Mouse (Mus musculus) cerebral cortex, adult 2 months (tissue): ENCODE data around the gene Fam186b.

Experiments
- WGBS: fragments of 180-500 bp; shearing (Covaris S2); methylation state at CpG from one replicate; pipeline ENCODE4 v1.1.7; 2018; 5-methylcytosine and 5-hydroxymethylcytosine counted together

The Fam186b gene

DNA sequence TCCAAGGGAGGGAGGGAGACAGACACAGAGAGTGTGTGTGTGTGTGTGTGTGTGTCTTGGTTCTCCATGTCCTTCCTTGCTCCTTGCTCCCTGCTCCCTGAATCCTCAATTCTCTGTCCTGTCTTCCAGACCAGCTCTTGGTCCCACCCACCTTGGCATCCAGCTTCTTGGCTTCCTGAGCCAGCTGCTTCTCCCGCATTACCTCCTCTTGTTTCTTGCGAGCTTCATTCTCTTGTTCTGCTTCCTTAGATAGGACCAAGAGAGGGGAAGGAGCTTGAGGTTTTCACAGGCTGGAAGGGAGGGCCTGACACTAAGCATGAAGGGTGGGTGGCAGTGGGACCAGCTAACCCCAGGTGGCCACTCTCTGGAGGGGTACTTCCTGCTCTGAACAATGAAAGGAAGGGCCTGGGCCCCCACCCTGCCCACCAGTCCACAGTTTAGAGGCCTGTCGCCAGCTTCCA, 23.8 kb upstream of the Fam186b start:
- WGBS = 45% methylated on average over 3 of the region's 3 CpGs

DNA sequence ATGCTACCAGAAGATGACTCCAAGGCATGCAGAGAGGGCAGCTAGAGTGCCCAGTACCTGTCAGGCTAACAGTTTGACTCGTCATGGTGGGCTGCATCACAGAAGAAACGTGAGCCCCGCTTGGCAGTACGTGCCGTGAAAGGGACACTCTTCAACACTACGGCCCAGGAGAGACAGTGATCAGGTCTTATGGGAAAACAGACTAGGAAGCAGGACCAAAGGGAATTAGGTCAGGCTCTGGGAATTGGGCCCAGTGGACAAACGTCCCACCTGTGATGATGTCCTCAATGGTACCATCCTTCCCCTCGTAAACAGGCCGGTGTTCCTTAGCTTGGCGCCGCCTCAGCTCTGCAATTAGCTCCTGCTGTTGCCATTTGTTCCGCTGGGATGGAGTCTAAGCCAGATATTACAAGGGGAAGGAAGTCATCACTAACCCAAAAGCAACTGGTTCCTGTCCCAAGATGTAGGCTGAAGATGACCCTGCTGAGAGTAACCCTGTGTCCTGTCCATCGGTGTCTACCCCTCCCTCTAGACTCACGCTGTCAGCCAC, 23.2 kb upstream of the Fam186b start:
- 72% methylated on average over 14 of the region's 14 CpGs for WGBS

DNA sequence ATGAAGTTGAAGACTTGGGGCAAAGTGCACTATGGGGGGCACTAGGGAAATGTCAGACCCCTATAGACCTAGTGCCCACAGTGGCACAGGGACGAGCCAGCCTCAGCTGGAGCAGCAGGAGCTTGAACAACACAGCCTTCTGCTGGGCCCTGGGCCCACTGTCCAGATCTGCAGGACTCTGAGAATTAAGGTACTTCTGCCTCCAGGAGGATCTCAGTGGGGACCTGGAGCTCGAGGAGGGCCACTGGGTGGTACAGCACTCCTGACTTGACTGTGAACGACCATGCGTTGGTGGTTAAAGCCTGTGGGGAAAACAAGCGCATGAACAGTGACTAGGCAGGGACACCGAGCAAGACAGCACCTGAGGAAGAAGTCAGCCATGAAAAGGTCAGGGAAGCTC, 22.4 kb upstream of the Fam186b start:
- WGBS = 78% methylated on average over 6 of the region's 6 CpGs

DNA sequence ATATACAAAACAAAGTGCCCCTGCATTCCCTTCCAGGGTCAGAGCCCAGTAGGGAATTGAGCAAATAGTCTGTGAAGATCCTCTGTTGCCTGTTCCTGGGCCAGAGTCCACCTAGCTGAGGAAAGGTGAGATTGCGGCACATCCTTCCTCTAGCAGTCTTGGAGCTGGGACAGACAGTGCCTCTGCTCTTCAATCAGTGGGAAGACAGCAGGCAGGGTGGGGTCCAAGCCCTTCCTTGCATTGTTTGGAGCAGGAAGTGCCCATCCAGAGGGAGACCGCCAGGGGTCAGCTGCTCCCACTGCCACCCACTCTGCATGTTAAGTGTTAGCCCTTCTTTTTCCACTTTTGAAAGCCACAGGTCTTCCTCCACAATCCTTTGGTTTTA, 21.6 kb upstream of the Fam186b start:
- 49% methylated on average over 2 of the region's 2 CpGs for WGBS

DNA sequence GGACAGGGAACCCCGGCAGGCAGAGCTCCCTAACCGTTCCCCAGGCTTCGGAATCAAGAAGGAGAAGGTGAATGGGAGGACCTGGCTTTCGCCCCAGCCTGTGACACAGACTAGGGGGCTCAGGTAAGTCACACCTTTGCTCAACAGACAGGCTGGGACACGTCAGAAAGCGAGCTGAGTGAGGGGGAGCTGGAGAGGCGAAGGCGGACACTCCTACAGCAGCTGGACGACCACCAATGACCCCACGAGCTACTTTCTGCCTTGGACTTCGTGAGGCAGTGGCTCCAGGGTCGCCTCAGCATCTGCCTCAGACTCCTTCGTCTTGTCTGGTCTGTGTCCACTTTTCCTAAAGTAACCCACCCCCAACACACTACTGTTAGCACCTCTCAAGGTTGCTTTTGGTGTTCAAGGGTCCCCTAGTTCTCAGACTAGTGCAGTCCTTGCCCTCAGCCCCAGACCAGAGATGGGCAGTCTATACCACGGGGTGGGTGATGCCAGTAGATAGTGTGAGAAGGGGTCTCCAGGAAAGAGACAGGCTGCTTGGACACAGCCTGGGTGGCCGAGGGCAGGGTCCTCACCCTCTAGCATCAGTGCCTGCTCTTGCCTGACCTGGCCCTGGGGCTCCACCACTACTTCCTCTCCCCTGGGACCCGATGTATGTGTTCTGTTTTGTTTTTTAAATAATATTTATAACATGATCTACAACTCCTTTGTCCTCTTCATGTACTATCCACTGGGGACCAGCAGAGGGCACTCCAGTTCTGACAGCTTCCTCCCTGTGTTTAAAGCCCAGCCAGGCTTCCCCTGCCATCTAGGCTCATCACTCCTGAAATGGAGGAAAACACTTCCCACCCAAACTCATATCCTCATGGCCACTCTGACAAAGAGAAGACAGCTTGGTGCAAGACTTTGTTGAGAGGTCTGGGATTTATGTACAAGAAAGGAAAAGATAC, 20.9 kb upstream of the Fam186b start:
- 77% methylated on average over 16 of the region's 16 CpGs for WGBS

DNA sequence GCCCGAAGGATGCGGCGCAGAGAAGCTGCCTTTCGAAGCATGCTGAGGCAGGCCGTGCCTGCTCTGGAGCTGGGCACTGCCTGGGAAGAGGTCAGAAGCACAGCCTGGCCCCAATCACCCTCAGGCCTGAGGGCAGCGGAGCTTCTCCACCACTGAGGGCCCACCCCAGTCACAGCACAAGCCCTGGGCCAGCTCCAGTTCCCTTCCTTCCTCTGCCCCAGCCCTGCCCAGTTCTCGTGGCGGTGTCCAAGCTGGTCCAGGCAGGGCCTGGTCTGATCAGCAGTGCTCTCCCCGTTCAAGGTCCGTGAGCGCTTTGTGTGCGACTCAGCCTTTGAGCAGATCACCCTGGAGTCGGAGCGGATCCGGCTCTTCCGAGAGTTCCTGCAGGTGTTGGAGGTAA, 19.2 kb upstream of the Fam186b start:
- WGBS = 84% methylated on average over 16 of the region's 16 CpGs

DNA sequence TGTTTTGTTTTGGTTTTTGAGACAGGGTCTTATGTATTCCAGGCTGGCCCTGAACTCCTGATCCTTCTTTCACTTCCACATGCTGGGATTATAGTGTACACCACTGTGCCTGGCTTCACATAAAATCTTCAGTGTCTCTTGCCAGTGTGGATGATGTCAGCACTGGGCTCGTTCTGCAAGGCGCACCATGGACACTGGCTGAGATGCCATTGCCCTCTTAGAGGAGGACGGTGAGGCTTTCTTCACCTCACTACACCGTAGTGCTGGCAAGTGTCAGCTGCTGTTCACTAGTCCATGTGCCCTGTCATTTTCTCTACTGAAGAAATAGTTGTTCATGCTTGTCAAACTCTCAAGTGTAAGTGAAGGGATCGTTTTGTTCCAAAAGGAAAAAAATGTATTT, 14.9 kb upstream of the Fam186b start:
- WGBS = 84% methylated on average over 5 of the region's 5 CpGs

DNA sequence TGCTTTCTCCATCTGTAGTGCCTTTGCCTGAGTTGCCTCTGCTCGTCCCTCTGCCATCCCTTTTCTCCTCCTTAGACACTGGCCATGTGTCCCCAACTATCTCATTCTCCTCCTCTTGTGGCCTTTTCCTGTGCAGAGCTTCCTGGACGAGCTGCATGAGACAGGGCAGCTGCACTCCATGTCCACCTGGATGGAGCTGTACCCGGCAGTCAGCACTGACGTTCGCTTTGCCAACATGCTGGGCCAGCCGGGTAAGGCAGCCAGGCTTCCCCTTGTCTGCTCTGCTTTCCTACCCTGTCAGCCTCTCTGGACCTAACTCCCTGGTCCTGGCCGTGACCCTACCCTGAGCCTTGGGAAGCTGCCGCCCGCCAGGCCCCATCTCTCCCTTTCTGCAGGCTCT, 13.9 kb upstream of the Fam186b start:
- WGBS = 89% methylated on average over 9 of the region's 9 CpGs

DNA sequence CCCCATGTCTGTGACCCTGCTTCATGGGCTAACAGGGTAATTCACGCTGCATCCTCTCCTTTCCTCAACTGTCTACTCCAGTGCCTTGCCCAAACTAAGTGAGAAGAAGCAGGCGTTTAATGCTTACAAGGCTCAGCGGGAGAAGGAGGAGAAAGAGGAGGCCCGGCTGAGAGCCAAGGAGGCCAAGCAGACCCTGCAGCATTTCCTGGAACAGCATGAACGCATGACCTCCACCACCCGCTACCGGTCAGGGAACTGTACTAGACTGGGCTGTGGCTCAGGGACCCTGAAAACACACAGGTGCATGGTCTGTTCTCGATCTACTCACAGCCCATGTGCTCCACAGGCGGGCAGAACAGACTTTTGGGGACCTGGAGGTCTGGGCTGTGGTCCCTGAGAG, 11.8 kb upstream of the Fam186b start:
- WGBS = 83% methylated on average over 9 of the region's 9 CpGs

DNA sequence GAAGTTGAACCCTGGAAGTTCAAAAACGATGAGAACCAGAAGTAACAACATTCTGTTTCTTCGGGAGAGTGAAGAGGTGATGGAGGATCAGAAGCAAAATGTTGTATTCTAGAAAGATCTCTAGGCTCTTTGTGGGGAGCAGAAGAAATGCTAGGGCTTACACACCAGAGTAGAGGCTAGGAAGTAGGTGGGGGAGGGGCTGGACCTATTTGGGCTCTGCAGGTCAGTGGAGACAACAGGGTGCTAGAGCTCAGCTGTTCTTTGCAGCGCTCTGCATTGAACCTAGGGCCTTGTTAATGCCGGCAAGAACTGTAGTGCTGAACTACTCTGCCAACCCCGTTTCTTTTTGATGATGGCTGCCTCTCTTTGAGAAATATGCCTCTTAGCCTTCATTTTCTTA, 525 bp upstream of the Fam186b start:
- 37% methylated on average over 5 of the region's 5 CpGs for WGBS

DNA sequence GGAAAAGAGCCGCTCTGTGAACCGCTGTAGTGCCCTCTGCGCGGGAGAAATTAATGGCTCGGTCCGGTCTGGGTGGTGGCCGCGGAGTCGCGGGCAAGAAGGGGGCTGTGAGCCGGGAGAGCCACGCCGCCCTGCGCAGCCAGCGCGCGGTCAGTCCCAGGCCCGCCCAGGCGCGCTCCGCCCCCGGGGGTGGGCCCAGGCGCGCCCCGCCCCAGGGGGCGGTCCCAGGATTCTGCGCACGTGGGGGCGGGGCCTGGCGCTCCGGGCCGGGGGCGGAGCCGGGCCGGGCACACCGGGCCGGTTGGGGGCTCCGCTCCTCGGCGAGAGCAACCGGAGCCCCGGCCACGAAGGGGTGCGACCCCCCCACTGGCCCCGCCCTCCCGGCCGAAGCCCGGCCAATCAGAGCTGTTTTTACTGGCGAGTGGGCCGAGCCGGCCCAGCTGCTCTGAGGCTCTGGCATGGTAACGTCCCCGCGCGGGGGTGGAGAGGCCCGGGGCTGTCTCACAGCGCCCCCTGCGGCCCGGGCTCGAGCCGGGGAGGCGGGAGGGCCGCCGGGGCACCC, 794 bp downstream of the Fam186b start, which contains the start of gene Prpf40b:
TSS of gene Prpf40b (plus strand) at position 275 of the 562 bp plus-strand sequence.
- WGBS = under 1% methylated on average over 51 of the region's 64 CpGs

DNA sequence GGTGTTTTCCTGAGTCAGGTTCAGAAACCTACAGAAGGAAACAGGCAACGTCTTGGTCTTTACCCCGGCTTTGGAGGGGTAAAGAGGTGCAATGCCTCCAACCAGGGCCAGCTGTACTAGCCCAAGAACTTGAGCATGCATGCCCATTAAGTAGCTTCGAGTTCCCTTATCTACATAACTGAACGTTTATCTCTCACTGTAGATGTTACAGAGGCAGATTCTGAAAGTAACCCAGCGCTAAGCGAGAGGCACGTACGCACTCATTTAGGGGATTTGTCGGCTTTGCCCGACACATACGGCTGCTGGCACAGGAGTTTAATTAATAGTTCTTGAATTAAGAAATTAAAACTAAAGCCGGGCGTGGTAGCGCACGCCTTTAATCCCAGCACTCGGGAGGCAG, 1.4 kb downstream of the Fam186b start:
- WGBS = 11% methylated on average over 16 of the region's 16 CpGs

DNA sequence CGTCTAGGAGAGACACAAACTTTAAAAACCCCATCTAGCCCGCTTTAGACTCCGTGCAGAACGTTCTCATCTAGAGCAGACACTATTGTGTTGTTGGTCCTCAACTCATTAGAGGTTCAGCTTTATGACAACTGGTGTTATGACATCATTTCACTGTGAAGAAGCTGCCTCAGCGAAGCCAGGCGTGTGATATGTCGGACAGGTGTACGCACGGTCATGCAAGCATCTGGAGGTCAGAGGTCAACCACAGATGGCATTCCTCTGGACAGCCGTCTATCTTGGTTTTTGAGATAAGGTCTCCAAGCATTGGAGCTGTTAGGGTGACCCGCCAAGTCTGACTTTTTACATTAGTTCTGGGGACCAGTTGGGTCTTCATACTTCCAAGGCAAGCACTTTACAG, 5.1 kb downstream of the Fam186b start:
- WGBS = 93% methylated on average over 11 of the region's 11 CpGs

DNA sequence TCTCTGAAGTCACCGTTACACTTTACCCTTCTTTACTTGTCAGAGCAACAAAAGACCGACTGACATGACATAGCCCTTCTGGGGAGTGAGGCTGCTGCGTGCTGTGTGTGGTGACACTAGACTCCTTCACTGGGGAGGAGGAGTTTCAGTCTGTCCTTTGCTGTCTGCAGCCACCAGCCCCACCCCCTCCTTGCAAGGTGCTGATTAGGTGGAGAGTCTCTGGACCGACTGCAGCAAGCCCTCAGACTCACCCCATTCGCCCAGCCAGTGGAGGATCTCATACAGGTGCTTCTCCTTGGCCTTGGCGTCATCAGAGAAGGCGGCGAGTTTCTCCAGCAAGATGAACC, 10.5 kb downstream of the Fam186b start:
- WGBS = 82% methylated on average over 8 of the region's 8 CpGs

DNA sequence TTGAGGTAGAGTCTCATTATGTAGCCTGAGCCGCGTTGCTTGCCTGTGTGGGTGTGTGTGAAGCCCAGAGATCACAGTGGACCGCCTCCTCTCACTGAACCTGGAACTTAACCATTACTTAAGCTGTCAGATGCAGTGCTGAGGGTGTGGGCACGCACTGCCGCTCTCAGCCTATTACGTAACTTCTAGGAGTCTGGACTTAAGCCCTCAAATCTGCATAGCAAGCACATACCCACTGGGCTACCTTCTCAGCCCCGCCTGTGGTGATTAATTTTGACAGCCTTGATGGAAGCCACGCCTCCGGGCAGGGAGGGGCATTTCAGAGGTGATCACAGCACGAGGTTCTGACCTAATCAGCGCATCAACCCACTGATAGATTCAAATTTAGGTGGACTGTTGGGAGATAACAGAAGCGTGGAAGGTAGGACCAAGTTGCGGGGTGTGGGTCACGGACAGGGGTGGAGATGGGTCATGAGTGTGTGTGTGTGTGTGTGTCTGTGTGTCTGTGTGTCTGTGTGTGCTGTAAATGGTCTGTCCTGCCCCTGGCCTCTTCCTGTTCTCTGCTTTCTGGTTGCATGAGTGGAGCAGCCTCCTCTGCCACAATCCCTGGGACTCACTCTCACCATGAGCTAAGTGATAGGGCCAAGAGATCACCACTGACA, 11.0 kb downstream of the Fam186b start:
- WGBS = 57% methylated on average over 14 of the region's 14 CpGs

DNA sequence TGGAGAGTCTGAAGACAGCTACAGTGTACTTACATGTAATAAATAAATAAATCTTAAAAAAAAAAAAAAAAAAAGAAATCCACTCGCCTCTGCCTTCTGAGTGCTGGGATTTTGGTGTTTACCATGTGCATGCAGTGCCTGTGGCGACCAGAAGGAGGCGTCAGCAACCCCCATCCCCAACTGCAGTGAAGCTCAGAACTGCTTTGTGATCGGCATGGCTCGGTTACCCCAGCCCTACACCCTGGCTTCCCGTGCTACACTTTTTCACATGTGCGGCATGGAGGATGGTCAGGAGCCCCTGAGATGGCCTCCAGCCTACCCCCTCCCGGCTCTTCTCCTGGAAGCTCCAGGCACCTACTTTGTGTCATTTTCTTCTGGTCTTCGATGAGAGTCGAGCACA, 12.2 kb downstream of the Fam186b start:
- 74% methylated on average over 10 of the region's 10 CpGs for WGBS

DNA sequence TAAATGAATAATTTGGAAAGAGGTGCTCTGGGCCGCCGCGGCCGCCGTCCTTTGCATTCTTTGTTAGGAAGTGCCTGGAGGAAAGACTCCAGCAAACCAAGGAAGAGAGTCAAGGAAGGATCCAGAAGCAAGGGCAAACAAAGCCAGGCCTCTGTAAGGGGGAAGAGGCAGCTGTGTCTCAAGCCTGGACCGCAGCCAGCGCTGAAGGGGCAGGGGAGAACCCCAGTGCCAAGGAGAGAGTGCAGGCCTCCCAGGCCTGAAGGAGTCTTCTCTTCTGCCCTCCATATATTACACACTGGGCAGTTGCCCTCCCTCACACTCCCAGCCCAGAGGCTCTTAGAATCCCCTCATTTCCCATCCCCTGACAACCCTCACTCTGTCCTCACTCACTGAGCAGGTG, 17.4 kb downstream of the Fam186b start:
- 60% methylated on average over 7 of the region's 7 CpGs for whole genome bisulfite sequencing

DNA sequence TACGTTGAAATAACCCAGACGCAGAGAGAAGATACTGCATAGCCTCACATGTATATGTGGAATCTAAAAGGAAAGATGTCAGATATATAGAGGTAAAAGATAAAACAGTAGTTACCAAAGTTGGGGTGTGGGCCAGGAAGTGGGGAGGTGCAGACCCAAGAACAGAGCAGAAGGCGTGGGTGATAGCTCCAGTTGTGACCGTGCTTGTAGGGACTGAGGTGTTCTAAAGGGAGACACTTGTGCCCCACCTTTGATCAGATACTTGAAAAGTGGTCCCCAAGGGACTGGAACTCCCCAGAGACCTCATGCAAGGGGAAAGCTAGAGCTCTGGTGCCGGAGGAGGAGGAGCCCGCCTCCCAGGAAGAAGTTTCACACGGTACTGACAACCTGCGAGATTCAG, 19.6 kb downstream of the Fam186b start:
- WGBS = 91% methylated on average over 8 of the region's 8 CpGs

DNA sequence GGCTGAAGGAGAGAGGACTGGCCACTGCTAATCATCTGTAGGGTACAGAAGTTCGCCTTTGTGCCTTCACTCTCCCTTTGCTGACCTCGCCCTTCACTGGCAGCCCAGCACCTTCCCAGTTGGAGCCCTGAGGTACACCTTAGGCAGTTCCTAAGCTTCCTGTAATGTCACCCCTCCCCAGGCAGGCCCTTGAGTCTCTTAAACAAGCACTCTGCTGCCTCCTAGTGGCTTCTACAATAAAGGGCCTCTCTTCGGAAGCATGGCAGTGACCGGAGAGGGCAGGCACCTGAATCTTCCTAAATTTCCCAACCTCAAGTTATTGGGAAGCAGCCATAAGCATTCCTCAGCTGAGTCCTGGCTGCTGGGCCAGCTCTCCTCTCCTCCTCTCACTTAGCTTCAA, 30.0 kb downstream of the Fam186b start:
- 31% methylated on average over 4 of the region's 4 CpGs for WGBS

DNA sequence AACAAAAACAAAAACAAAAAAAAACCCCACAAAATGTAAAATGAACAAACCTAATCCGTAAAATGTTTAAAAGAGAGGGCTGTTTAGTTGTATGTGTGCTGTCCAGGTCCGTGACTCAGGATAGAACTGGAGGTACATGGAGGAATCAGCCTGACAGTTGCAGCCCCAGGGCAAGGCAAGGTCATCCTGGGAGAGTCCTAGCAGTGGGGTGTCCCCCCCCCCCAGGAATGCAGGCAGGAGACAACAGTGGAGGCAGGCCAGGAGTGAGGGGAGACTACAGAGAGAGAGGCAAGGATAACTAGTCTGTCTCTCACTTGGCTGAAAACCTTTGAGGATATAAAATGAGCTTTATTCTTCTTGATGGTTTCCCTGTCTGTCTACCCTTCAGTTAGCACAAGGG, 31.3 kb downstream of the Fam186b start:
- WGBS = 87% methylated on average over 2 of the region's 2 CpGs

DNA sequence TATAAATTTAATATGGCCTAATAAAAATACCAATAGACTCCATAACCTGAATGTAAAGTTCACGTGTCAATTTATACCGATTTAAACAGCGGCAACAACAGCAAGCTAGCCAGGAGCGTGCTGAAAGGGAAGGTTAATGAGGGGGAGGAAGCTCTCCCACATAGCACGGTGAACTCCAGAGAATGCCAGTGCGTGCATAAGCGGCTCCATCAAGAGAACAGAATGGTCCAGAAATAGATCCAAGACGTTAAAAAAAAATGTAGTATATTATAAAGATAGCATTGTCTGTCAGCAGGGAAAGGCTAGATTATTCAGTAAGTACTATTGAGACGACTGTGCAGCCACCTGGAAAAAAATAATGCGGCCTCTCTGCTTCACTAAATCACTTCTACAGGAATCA, 33.0 kb downstream of the Fam186b start:
- 33% methylated on average over 10 of the region's 10 CpGs for WGBS

DNA sequence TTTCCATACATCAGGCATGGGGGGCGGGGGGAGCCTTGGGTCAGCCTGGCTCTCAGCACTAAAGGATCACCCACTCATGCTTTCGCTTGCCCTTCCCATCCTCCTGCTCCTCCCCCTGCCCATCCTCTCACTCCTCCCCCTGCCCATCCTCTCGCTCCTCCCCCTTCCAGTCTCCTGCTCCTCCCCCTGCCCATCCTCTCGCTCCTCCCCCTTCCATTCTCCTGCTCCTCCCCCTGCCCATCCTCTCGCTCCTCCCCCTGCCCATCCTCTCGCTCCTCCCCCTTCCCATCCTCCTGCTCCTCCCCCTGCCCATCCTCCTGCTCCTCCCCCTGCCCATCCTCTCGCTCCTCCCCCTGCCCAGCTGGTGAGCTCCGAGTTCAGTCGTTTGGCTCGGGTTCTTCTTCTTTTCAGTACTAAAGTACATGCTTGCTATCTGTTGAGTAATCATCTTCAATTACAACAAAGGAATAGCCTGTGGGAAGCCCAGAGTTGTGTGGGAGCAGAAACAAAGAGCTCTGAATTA, 35.9 kb downstream of the Fam186b start:
- 3% methylated on average over 6 of the region's 10 CpGs for WGBS
